Mouse (Mus musculus) retina, postnatal 7 days (tissue): ENCODE results near the gene Igdcc4.

Source experiments
- DNase-seq: peaks from one replicate; pipeline ENCODE4 v3.0.0-alpha.2; 2012; ENCODE audit warnings: low read depth, low spot score

Igdcc4 gene

GRCm38 (mm10) chr9:65109132-65110072, 8.1 kb downstream of the Igdcc4 start:
- no peak for DNase-seq

- DNase-seq, result no peak
Observed at GRCm38 (mm10) chr9:65111698-65112097, 10.4 kb downstream of the Igdcc4 start.

GRCm38 (mm10) chr9:65113694-65114093, 12.4 kb downstream of the Igdcc4 start:
- no peak for DNase-seq

DNA sequence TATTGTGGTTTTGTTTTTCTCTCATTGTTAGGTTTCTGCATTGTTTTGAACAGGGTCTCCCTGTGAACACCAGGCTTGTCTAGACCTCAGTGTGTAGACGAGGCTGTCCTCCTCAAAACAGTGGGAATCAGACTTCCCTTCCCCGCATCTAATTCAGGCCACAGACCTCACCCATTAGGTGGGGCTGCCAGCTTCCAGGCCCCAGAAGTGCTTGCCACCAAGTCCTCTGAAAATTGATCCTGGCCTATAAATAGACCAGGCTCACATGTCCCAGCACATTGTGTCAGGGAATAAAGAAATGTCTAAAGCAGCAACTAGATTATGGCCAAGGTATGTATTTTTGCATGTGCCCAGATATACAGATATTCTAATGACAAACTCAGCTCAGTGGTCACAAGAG, 14.6 kb downstream of the Igdcc4 start:
- DNase-seq, result no peak

- no peak for DNase-seq
Observed at GRCm38 (mm10) chr9:65117516-65117915, 16.2 kb downstream of the Igdcc4 start.

DNA sequence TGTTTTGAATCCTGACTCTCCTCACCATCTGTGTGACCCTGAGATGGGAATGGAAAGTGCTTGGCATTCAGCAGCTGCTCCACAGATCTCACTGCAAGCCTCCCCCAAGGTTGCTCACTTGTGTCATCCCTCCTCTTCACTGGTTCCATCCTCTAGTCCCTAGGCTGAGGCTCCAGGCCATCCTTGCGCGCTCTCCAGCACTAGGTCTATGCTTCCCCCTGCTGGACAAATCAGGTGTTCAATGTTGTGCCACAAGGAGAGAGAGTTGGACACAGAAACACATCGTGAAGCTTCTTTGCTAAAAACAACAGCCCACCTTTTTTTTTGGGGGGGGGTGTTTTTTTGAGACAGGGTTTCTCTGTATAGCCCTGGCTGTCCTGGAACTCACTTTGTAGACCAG, 19.6 kb downstream of the Igdcc4 start:
- DNase-seq, result peak; percentile 75

GRCm38 (mm10) chr9:65122545-65122944, 21.3 kb downstream of the Igdcc4 start:
- no peak for DNase-seq

DNA sequence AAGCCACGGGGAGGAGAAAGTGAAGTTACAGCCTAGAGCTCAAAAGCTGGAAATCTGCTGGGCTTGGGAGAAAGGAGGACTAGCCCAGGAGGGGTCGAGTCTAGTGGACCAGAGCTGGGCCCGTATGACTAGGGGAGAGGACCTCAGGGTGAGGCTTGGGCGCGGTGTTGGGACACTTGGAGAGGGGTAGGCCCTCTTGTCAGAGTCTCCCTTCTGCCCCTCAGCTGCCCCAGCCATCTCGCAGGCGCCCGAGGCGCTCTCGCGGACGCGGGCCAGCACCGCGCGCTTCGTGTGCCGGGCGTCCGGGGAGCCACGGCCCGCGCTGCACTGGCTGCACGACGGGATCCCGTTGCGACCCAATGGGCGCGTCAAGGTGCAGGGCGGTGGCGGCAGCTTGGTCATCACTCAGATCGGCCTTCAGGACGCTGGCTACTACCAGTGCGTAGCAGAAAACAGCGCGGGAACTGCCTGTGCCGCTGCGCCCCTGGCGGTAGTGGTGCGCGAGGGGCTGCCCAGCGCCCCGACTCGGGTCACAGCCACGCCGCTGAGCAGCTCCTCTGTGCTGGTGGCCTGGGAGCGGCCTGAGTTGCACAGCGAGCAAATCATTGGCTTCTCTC, 22.4 kb downstream of the Igdcc4 start:
- no peak for DNase-seq

- DNase-seq, result no peak
Observed at GRCm38 (mm10) chr9:65128123-65128815, 27.0 kb downstream of the Igdcc4 start.

- DNase-seq, result no peak
Observed at GRCm38 (mm10) chr9:65131717-65132116, 30.4 kb downstream of the Igdcc4 start.

DNA sequence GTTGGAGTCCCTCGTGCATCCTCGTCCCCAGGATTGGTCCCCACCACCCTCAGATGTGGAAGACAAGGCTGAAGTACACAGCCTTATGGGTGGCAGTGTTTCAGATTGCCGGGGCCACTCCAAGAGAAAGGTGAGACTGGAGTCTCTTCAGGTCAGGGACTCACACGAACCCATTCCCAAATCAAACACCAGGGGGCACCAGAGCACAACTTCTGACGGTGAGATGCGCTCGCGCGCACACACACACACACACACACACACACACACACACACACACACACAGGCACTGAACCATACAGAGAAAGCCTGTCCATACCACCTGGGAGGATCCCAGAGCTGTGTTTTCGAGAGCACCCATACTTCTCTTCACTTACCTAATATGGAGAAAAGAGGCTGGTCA, 32.5 kb downstream of the Igdcc4 start:
- DNase-seq, result peak; percentile 84

DNA sequence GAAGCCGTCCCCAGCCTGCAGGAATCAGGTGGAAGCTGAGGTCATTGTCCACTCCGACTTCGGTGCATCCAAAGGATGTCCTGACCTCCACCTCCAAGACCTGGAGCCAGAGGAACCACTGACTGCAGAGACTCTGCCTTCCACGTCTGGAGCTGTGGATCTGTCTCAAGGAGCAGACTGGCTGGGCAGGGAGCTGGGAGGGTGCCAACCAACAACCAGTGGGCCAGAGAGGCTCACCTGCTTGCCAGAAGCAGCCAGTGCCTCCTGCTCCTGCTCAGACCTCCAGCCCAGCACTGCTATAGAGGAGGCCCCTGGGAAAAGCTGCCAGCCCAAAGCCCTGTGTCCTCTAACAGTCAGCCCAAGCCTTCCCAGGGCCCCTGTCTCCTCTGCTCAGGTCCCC, 33.8 kb downstream of the Igdcc4 start:
- DNase-seq, result no peak

DNA sequence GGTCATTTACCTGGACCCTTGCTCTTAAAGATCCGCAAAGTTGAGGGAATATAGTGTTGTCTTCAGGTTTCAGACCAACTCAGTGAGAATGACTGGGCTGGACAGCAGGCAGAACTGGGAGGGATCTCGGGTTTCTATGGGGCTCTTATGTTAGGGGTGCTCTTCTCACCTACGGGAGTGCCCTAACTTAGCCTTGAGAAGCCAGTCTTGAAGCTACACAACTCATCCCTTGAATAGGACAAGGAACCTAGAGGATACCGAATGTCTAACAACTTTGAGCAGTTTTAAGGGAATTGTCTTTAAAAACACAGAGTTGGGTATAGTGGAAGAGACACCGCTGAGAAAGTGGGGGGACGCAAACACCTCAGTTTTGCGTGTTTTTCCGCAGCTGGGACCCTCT, 39.2 kb downstream of the Igdcc4 start:
- no peak for DNase-seq

DNA sequence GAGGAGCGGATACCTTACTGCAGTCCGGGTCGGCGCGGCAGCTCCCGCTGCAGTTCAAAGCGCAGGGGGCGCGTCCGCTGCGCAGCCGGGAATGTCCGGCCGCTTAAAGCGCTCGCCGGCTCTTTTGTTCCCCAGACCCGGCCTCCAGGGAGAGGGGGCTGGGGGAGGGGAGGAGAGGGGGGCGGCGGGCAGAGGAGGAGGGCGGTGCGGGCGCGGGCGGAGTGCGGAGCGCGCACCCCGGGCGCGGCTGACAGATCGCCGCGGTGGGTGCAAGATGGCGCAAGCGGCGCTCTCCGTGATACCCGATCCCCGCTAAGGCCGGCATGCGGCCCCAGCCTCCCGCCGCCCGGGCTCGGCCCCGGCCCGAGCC, 39.6 kb downstream of the Igdcc4 start, which contains the start of gene Igdcc3:
Gene Igdcc3, plus strand, starts transcription at position 254 of the 370 bp plus-strand sequence.
- peak; percentile 60 for DNase-seq

- DNase-seq, result no peak
Observed at GRCm38 (mm10) chr9:65141306-65141975, 40.2 kb downstream of the Igdcc4 start.

DNA sequence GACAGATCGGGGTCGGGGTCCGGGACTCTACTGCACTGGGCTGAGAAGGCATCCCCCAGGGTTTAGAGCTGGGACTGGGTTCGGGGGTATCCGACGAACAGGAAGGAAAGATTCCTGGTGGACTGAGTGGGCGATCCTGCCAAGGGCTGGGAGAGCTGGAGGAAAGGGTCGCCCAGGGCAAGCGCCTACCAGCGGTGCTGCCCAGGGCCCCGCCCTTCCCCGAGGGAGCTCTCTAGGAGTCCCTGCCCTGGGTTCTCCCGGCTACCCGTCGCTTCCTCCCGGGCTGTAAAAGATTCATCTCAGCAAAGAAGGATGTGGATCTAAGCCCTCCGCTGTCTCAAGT, 40.7 kb downstream of the Igdcc4 start:
- DNase-seq, result no peak

DNA sequence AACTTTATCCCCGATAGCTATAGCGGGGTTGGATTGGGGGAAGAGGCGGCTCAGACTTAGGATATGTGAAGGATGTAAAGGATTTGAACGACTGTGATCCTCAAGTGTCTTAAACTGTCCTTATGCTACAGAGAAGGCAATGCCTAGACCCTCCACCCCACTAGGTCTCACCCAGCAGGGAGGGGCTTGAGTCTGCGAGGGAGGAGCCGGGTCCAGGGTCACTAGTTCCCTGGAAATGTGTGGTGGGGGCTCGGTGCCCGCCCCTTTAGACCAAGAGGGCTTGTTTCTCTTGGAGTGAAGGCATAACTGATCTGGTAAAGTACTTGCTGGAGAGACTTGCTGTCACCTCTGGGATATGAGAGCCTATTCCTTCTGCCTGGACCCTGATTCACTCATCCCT, 41.1 kb downstream of the Igdcc4 start:
- no peak for DNase-seq

DNA sequence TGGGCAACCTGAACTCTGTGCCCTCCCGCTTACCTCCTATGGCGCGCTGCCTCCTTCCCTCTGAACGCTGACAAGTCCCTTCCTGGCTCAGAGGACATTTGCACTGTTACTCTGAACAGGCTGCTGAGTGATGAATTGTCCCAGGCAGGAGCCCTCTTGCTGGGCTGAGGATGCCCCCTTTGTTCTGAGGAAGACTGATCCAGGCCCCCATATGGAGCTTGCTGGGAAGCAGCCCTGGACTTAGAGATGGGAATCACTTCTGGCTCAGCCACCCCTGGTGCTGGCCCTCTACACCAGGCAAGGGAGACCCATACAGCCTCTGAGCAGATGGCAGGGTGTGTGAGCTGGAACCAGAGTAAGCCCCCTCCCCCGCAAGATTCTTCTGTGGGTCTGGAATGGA, 44.7 kb downstream of the Igdcc4 start:
- DNase-seq, result no peak

GRCm38 (mm10) chr9:65148507-65148906, 47.2 kb downstream of the Igdcc4 start:
- no peak for DNase-seq

DNA sequence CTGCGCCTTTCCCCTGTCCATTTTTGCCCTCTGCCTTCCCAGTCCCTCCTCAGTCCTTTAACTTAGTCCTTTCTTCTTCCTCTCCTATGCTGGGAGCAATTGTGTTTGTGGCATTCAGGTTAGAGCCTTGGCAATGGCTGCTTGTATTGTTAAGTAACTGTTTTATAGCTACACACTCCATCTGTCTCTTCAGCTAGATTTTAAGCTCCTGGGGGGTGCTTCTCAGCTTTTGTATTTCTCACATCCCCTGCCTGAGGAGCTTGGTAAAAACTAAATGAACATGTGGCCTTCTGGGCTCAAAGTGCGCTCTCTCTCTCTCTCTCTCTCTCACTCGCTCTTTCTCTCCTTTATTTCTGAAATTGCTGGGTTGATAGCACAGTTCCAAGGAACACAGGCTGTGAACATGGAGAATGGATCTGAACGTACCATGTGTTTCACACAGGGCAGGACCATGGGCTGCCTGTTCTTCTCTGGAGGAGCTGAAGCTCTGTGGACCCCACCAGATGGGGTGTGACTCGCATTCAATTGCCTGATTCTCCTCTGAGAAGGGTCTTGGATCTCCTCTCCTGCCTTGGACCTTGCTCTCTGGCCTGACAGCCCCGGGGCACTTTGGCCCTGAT, 51.5 kb downstream of the Igdcc4 start:
- no peak for DNase-seq

DNA sequence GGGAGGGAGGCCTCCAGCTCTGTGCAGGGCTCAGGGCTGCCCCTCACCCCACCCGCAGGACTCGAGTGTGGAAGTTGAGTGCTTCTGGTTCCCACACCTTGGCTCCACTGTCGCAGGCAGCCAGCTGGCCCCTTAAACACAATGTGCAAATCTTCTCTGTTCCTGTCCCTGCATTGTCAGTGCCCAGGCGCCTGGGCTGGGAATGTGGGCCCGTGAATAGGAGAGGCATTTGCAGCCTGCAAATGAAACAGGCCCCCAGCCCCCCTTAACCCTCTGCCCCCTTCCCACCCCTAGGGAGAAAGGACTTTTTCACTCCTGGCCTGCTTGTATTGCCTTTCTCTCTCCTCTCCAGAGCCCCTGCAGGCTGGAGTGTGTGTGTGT, 52.0 kb downstream of the Igdcc4 start:
- DNase-seq, result no peak
